Mouse (Mus musculus) embryonic facial prominence, embryonic 15.5 days (tissue): Measurements from ENCODE around the gene Wdr91. TPM values are rescaled to one million over a fixed set of nuclear protein-coding genes. Genes with fewer than 3 reads are reported as not detected.

Experiments
- ATAC-seq: fragments of 200-750 bp; cut with Nextera tagmentation; 2 replicates; pipeline ENCODE4 v1.8.0; 2017; ENCODE audit warnings: low read depth, moderate TSS enrichment; ENCODE audit not compliant: insufficient number of reproducible peaks, low FRiP score, low TSS enrichment
- H3K27ac ChIP-seq: fragments of 300-500 bp; sonication (generic); replicated peaks from 2 replicates; pipeline ENCODE4 v1.5.1; 2015; ENCODE audit warnings: mild to moderate bottlenecking, inconsistent platforms
- H3K27me3 ChIP-seq: fragments of 300-500 bp; sonication (generic); 2 replicates; pipeline ENCODE4 v1.6.1; 2015; ENCODE audit warnings: inconsistent platforms
- H3K36me3 ChIP-seq: fragments of 300-500 bp; sonication (generic); 2 replicates; pipeline ENCODE4 v1.6.1; 2015; ENCODE audit warnings: mild to moderate bottlenecking, inconsistent platforms
- H3K4me1 ChIP-seq: fragments of 300-500 bp; sonication (generic); 2 replicates; pipeline ENCODE4 v1.6.1; 2015; ENCODE audit warnings: inconsistent platforms
- H3K4me2 ChIP-seq: fragments of 300-500 bp; sonication (generic); replicated peaks from 2 replicates; pipeline ENCODE4 v1.6.1; 2015; ENCODE audit warnings: mild to moderate bottlenecking, inconsistent platforms
- H3K4me3 ChIP-seq: fragments of 300-500 bp; sonication (generic); replicated peaks from 2 replicates; pipeline ENCODE4 v1.5.1; 2015; ENCODE audit warnings: mild to moderate bottlenecking, inconsistent platforms
- H3K9ac ChIP-seq: fragments of 300-500 bp; sonication (generic); 2 replicates; pipeline ENCODE4 v1.6.1; 2015; ENCODE audit warnings: inconsistent platforms
- H3K9me3 ChIP-seq: fragments of 300-500 bp; sonication (generic); replicated peaks from 2 replicates; pipeline ENCODE4 v1.6.1; 2016; ENCODE audit warnings: inconsistent platforms
- WGBS: fragments of 180-500 bp; shearing (Covaris S2); methylation state at CpG from one replicate; pipeline ENCODE4 v1.1.7; 2015; 5-methylcytosine and 5-hydroxymethylcytosine counted together
- polyA plus RNA-seq: library from polyadenylated mRNA; unstranded; fragments of >200 nt; fragmentation: Nextera tagmentation; extraction: Ambion mirVana; gene quantifications from 2 replicates; pipeline ENCODE4 v1.2.1, GENCODE M21; 2015

Gene Wdr91
- polyA plus RNA-seq, 1 experiment from 2014 or later: 12.0 TPM

DNA sequence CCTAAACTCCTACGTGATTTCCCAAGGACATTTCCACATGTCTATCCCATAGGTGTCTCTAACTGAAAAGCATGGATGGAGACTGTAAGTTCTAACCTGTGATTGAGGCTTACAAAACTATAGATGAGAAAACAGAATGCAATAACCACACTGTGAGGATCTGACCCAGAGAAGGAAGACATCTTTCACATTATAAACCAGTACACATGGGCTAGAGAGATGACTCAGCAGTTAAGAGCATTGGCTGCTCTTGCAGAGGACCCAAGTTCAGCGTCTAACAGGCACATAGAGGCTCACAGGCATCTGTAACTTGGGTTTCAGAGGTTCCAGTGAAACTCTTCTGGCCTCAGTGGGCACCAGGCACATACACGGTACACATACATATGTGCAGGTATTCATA, 3.8 kb upstream of the Wdr91 start:
- Histone ChIP-seq H3K9ac (no peak overlapping the region), H3K4me1 (peaks cover 8% of the 10 kb centered on the region), H3K4me3 (no peak overlapping the region), H3K9me3 (no peaks in the 10 kb centered on the region), H3K36me3 (no peaks in the 10 kb centered on the region), H3K27me3 (no peaks in the 10 kb centered on the region), H3K27ac (no peak overlapping the region), H3K4me2 (no peak overlapping the region)
- 81% methylated on average over 3 of the region's 3 CpGs for WGBS
- ATAC-seq: no peak

GRCm38 (mm10) chr6:34913341-34914040, 2.8 kb upstream of the Wdr91 start:
- WGBS: 79% methylated on average over 13 of the region's 13 CpGs

DNA sequence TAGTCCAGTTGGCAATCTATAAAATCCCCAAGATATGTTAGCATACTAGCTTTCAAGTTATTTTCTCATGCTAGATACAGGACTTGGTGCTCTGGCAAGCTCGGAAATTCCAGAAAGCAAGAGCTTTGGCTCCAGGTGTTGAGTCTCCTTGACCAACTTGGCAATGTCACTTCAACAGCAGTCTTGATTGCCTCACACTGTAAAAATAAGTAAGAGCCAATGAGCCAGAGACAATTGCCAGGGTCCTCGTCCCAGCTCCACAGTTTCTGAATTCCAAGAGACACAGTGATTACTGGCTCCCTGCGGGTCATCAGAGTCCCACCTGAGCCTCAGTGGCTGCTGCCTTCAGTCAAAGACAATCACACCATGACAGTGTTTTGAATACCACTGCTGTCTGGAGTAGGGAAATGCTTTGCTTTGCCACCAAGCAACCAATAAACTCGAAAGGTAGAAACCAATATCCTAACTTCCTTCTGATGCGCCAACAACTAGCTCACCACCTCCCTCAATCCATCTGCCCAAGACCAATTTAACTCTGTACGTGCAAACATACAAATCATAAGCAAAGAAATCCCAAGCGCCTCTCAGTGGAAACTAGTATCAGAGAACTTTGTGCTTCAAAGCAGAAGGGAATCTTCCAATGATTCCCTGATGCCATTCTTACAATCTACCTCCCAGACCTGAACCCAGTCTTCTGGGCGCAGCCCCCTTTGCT, 888 bp downstream of the Wdr91 start:
- Histone ChIP-seq H3K27me3 (no peaks in the 10 kb centered on the region), H3K9me3 (no peaks in the 10 kb centered on the region), H3K4me2 (peak overlapping the region; percentile 79), H3K27ac (peak overlapping the region; percentile 92; the same call in 1 of the 2 replicates), H3K36me3 (peaks cover 29% of the 10 kb centered on the region), H3K4me1 (peaks cover 11% of the 10 kb centered on the region), H3K4me3 (peak overlapping the region; percentile 87), H3K9ac (peak overlapping the region; percentile 62; the same call in 1 of the 2 replicates)
- 39% methylated on average over 8 of the region's 8 CpGs for WGBS
- no peak for ATAC-seq

More at GRCm38 (mm10) chr6:34913341-34914040, 2.8 kb upstream of the Wdr91 start:
- Histone ChIP-seq H3K4me2 (no peak overlapping the region), H3K9me3 (no peaks in the 10 kb centered on the region), H3K9ac (no peak overlapping the region), H3K27me3 (no peaks in the 10 kb centered on the region), H3K36me3 (no peaks in the 10 kb centered on the region), H3K27ac (no peak overlapping the region), H3K4me1 (peaks cover 11% of the 10 kb centered on the region), H3K4me3 (no peak overlapping the region)
- no peak for ATAC-seq

DNA sequence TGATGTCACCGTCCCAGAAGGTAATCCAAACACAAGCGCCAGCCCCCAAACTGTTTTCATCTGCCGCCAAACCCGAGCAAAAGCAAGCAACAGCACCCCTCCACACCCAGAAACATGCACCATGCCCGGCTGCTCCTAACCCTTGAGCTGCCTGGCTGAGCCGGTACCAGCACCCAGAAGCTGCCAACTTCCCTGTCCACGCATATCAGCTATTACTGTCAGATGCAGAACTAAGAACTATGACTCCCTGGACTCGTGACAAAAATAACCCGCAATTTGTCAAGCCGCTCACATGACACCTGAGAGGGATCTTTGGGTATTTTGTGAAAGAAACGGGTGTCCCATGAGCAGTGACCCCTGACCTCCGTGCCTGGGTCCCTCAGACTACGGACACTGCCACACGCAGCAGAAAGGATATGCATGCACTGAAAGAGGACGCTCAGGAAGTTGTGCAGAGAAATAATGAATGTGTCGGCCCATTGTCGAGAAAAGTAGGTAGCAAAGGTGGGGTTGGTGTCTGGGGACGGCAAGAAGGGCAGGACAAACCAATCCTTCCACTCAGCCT, 2.9 kb downstream of the Wdr91 start:
- no peak overlapping the region for H3K27ac ChIP-seq
- H3K4me1 ChIP-seq: peaks cover 11% of the 10 kb centered on the region
- H3K4me3 ChIP-seq: no peak overlapping the region
- no peaks in the 10 kb centered on the region for H3K9me3 ChIP-seq
- no peak overlapping the region for H3K9ac ChIP-seq
- WGBS: 71% methylated on average over 18 of the region's 18 CpGs
- no peaks in the 10 kb centered on the region for H3K27me3 ChIP-seq
- H3K4me2 ChIP-seq: no peak overlapping the region
- peaks cover 45% of the 10 kb centered on the region for H3K36me3 ChIP-seq
- ATAC-seq: no peak

DNA sequence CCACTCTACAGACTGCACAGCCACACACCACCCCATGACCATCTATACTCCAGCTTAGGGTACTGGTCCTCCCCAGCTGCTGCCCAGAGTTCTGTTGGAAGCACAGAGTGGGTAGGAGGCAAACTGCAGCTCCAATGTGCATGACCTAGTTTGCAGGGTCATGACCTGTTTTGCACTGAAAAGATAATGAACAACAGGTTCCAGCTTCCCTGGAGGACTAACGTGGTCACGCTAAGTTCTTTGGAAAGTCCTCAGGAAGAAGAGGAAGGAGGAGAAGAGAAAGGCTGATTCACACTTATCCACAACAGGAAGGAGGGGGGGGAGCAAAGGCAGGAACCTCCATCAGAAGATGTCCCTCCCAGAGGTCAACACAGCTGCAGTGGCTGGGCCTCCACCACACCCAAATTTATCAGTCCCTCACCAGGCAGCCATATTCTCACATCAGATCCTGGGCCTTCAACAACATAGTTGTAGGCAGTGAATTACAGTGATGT, 3.5 kb downstream of the Wdr91 start:
- H3K9ac ChIP-seq: no peak overlapping the region
- no peak overlapping the region for H3K4me3 ChIP-seq
- no peak overlapping the region for H3K4me2 ChIP-seq
- no peak overlapping the region for H3K27ac ChIP-seq
- WGBS: 28% methylated on average over 2 of the region's 2 CpGs
- no peak for ATAC-seq
- no peaks in the 10 kb centered on the region for H3K9me3 ChIP-seq
- H3K4me1 ChIP-seq: peaks cover 11% of the 10 kb centered on the region
- H3K36me3 ChIP-seq: peaks cover 50% of the 10 kb centered on the region
- H3K27me3 ChIP-seq: no peaks in the 10 kb centered on the region

GRCm38 (mm10) chr6:34906661-34907060, 4.0 kb downstream of the Wdr91 start:
- Histone ChIP-seq H3K27ac (no peak overlapping the region), H3K4me1 (peaks cover 11% of the 10 kb centered on the region), H3K4me2 (no peak overlapping the region), H3K27me3 (no peaks in the 10 kb centered on the region), H3K4me3 (no peak overlapping the region), H3K9ac (no peak overlapping the region), H3K36me3 (peaks cover 53% of the 10 kb centered on the region), H3K9me3 (no peaks in the 10 kb centered on the region)
- WGBS: 78% methylated on average over 4 of the region's 4 CpGs
- no peak for ATAC-seq

DNA sequence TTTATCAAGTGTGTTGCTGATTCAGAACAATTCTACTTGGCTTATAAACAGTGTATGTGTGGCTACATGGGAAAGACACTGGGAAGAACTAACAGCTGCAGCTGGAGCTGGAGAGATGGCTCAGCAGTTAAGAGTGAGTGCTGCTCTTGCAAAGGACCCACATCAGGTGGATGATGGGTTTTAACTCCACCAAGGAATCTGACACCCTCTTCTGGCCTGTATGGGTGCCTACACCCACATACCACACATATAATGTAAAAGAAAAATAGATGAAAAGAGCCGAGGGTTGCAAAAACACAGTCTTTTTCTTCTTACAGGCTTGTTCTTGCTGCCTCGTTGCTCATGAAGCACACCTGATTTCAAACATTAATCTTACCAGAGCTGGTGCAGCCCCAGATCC, 4.6 kb downstream of the Wdr91 start:
- ATAC-seq: no peak
- H3K27me3 ChIP-seq: no peaks in the 10 kb centered on the region
- peaks cover 11% of the 10 kb centered on the region for H3K4me1 ChIP-seq
- H3K36me3 ChIP-seq: peaks cover 58% of the 10 kb centered on the region
- no peak overlapping the region for H3K9ac ChIP-seq
- no peaks in the 10 kb centered on the region for H3K9me3 ChIP-seq
- H3K4me3 ChIP-seq: no peak overlapping the region
- 79% methylated on average over 2 of the region's 2 CpGs for WGBS
- H3K4me2 ChIP-seq: no peak overlapping the region
- H3K27ac ChIP-seq: no peak overlapping the region

GRCm38 (mm10) chr6:34904361-34904760, 6.3 kb downstream of the Wdr91 start:
- Histone ChIP-seq H3K27ac (no peak overlapping the region), H3K27me3 (no peaks in the 10 kb centered on the region), H3K9me3 (no peaks in the 10 kb centered on the region), H3K36me3 (peaks cover 75% of the 10 kb centered on the region), H3K4me1 (peaks cover 2% of the 10 kb centered on the region; the same call in 1 of the 2 replicates), H3K4me2 (no peak overlapping the region), H3K9ac (no peak overlapping the region), H3K4me3 (no peak overlapping the region)
- ATAC-seq: no peak
- 82% methylated on average over 6 of the region's 6 CpGs for WGBS

- Histone ChIP-seq H3K9me3 (no peaks in the 10 kb centered on the region), H3K4me2 (no peak overlapping the region), H3K9ac (no peak overlapping the region), H3K4me3 (no peak overlapping the region), H3K36me3 (peaks cover 79% of the 10 kb centered on the region), H3K4me1 (no peaks in the 10 kb centered on the region), H3K27ac (no peak overlapping the region), H3K27me3 (no peaks in the 10 kb centered on the region)
- WGBS: 84% methylated on average over 10 of the region's 10 CpGs
- no peak for ATAC-seq
Measured at GRCm38 (mm10) chr6:34903851-34904250, 6.8 kb downstream of the Wdr91 start.

DNA sequence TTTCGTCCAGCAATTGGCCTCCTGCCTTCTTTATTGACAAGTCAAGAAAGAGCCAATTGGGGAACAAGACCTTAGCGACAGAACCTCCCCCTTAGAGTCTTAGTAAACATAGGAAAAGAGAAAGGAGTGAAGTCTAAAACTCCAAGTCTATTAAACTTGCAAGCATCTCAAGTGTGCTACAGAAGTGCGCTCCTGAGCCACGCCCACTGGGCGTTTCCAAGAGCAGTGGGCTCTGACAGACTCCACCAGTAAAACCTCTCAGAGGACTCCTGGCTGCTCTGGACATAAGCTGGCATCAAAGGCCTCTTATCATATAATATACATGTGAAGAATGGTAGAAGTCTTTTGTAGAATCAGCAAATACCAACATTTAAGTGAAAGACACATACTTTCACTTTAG, 7.2 kb downstream of the Wdr91 start:
- peaks cover 79% of the 10 kb centered on the region for H3K36me3 ChIP-seq
- H3K4me2 ChIP-seq: no peak overlapping the region
- H3K4me1 ChIP-seq: no peaks in the 10 kb centered on the region
- 78% methylated on average over 5 of the region's 5 CpGs for WGBS
- no peaks in the 10 kb centered on the region for H3K27me3 ChIP-seq
- no peak for ATAC-seq
- H3K9me3 ChIP-seq: no peaks in the 10 kb centered on the region
- no peak overlapping the region for H3K9ac ChIP-seq
- no peak overlapping the region for H3K27ac ChIP-seq
- H3K4me3 ChIP-seq: no peak overlapping the region

GRCm38 (mm10) chr6:34902578-34902977, 8.1 kb downstream of the Wdr91 start:
- Histone ChIP-seq H3K4me2 (no peak overlapping the region), H3K4me3 (no peak overlapping the region), H3K36me3 (peaks cover 78% of the 10 kb centered on the region), H3K27ac (no peak overlapping the region), H3K4me1 (no peaks in the 10 kb centered on the region), H3K9ac (no peak overlapping the region), H3K9me3 (no peaks in the 10 kb centered on the region), H3K27me3 (no peaks in the 10 kb centered on the region)
- no peak for ATAC-seq
- WGBS: 80% methylated on average over 7 of the region's 7 CpGs
